Mouse (Mus musculus): ENCODE results near the gene Grb2. TPM values are rescaled to one million over a fixed set of nuclear protein-coding genes. Genes with fewer than 3 reads are reported as not detected.
A peak's percentile ranks its signal among the peaks of the same experiment; 100 is the strongest.

Gene Grb2
- 10 to 100 TPM; 76.5 to 93.9 TPM for total RNA-seq (2021)
- long read RNA-seq, experiment 1, transcript Grb2-203 (5 exons, 2,683 nt): major isoform, 27 of 55 reads
- long read RNA-seq, experiment 1, transcript Grb2-201 (6 exons, 2,709 nt): minor isoform, 20 of 55 reads
- long read RNA-seq, experiment 1, partial matches to known transcripts: 4 of 55 reads
- long read RNA-seq, experiment 1, other reads (novel, unspliced or antisense): 4 of 55 reads
- long read RNA-seq, experiment 2, transcript Grb2-201 (6 exons, 2,709 nt): minor isoform, 21 of 67 reads
- long read RNA-seq, experiment 2, transcript Grb2-203 (5 exons, 2,683 nt): major isoform, 29 of 67 reads
- long read RNA-seq, experiment 2, partial matches to known transcripts: 4 of 67 reads
- long read RNA-seq, experiment 2, other reads (novel, unspliced or antisense): 12 of 67 reads

- DNase-seq: peak; percentile 99
- intact Hi-C loops (cut with DNase I; ENCODE audit: low total_unique reads): no loop called here
Measured at GRCm38 (mm10) chr11:115708209-115708876, at the start of gene Grb2. TSS of gene Grb2 (minus strand) at chr11:115708597.

GRCm38 (mm10) chr11:115753485-115753884 is 45.1 kb upstream of the Grb2 start:
- no peak for DNase-seq
- intact Hi-C loops (cut with DNase I; ENCODE audit: low total_unique reads): no loop called here

GRCm38 (mm10) chr11:115752653-115753052 is 44.3 kb upstream of the Grb2 start:
- DNase-seq: no peak
- intact Hi-C loops (cut with DNase I; ENCODE audit: low total_unique reads): no loop called here

- no peak for DNase-seq
- intact Hi-C loops (cut with DNase I; ENCODE audit: low total_unique reads): no loop called here
Measured at GRCm38 (mm10) chr11:115751725-115752124, 43.3 kb upstream of the Grb2 start.

GRCm38 (mm10) chr11:115749834-115750233 is 41.4 kb upstream of the Grb2 start:
- no peak for DNase-seq
- intact Hi-C loops (cut with DNase I; ENCODE audit: low total_unique reads): no loop called here

- intact Hi-C loops (cut with DNase I; ENCODE audit: low total_unique reads): no loop called here
- DNase-seq: no peak
Measured at GRCm38 (mm10) chr11:115747351-115747750, 39.0 kb upstream of the Grb2 start.

GRCm38 (mm10) chr11:115746762-115747161 is 38.4 kb upstream of the Grb2 start:
- no peak for DNase-seq
- intact Hi-C loops (cut with DNase I; ENCODE audit: low total_unique reads): no loop called here

- DNase-seq: no peak
Measured at GRCm38 (mm10) chr11:115746109-115746508, 37.7 kb upstream of the Grb2 start.

GRCm38 (mm10) chr11:115744385-115744784 is 36.0 kb upstream of the Grb2 start:
- intact Hi-C loops (cut with DNase I; ENCODE audit: low total_unique reads): no loop called here
- no peak for DNase-seq

More at GRCm38 (mm10) chr11:115746109-115746508, 37.7 kb upstream of the Grb2 start:
- intact Hi-C loops (cut with DNase I; ENCODE audit: low total_unique reads): no loop called here

GRCm38 (mm10) chr11:115742926-115743325 is 34.5 kb upstream of the Grb2 start:
- intact Hi-C loops (cut with DNase I; ENCODE audit: low total_unique reads): no loop called here
- no peak for DNase-seq

GRCm38 (mm10) chr11:115741070-115741469 is 32.7 kb upstream of the Grb2 start:
- intact Hi-C loops (cut with DNase I; ENCODE audit: low total_unique reads): no loop called here
- no peak for DNase-seq

- intact Hi-C loops (cut with DNase I; ENCODE audit: low total_unique reads): no loop called here
- no peak for DNase-seq
Measured at GRCm38 (mm10) chr11:115738275-115738885, 30.0 kb upstream of the Grb2 start.

- intact Hi-C loops (cut with DNase I; ENCODE audit: low total_unique reads): no loop called here
- no peak for DNase-seq
Measured at GRCm38 (mm10) chr11:115737608-115738208, 29.3 kb upstream of the Grb2 start.

GRCm38 (mm10) chr11:115734041-115734686 is 25.8 kb upstream of the Grb2 start:
- intact Hi-C loops (cut with DNase I; ENCODE audit: low total_unique reads): no loop called here
- DNase-seq: no peak

- no peak for DNase-seq
- intact Hi-C loops (cut with DNase I; ENCODE audit: low total_unique reads): loop anchor here (2.0 kb wide), 1 partner anchor 92 kb away; the partner anchor contains the start of gene Tsen54
Measured at GRCm38 (mm10) chr11:115723231-115723630, 14.8 kb upstream of the Grb2 start.

GRCm38 (mm10) chr11:115722638-115723037 is 14.2 kb upstream of the Grb2 start:
- DNase-seq: peak; percentile 81
- intact Hi-C loops (cut with DNase I; ENCODE audit: low total_unique reads): loop anchor here (2.0 kb wide), 1 partner anchor 92 kb away; the partner anchor contains the start of gene Tsen54

GRCm38 (mm10) chr11:115717660-115718390 is 9.4 kb upstream of the Grb2 start:
- DNase-seq: no peak
- intact Hi-C loops (cut with DNase I; ENCODE audit: low total_unique reads): loop anchor here (2.0 kb wide), 1 partner anchor 73 kb away; no protein-coding TSS in a partner anchor

GRCm38 (mm10) chr11:115716410-115717338 is 8.3 kb upstream of the Grb2 start:
- DNase-seq: no peak
- intact Hi-C loops (cut with DNase I; ENCODE audit: low total_unique reads): loop anchor here (2.0 kb wide), 1 partner anchor 72 kb away; no protein-coding TSS in a partner anchor

Measured in gastrocnemius, postnatal 14 days (tissue).